Comparison of ENCODE assay signal across 28 mouse cellular contexts in the genomic region with DNA sequence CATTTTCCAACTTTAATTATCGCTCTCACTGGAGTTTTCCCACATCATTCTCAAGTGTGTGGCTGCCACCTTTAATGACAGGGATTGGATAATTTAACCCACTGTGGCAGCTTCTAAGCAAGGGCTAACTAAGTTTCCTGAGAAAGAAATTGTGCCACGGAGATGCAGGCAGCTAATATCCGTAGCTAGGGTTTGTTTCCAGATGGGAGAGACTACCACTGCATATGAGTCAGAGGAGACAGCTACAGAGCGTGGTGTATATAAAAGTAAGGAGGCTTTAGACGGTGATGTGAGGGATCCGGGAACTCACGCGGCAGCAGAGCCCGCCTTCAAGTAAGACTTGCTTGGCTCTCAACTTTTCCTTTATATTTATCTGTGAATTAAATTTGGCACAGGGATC.
DNase-seq lines count a peak whose midpoint lies in the region; ATAC-seq and TF ChIP-seq lines count a peak whose summit lies in the region.
"Had no signal": no experiment of that assay in that cellular context is flagged by ENCODE, and none has a peak within 500 bp of the region (broad histone marks: within the 10 kb centered on the region; RNA-seq: fewer than 3 reads in every experiment).

No protein-coding gene starts in this region.

- intact Hi-C loops in left cerebral cortex, postnatal 4 days (cut with DNase I) = no loop called here

- TF ChIP-seq POLR2A in brain, embryonic 14.5 days (IDR thresholded peaks at IDR 0.05; ENCODE audit: borderline replicate concordance, extremely low read depth, insufficient read depth, insufficient read length, poor library complexity, severe bottlenecking) = no peak

- no peak overlapping the region for H3K27ac ChIP-seq in forebrain, embryonic 12.5 days
- no peak overlapping the region for H3K27ac ChIP-seq in forebrain, embryonic 15.5 days (replicated peaks)
- H3K27ac ChIP-seq in kidney, embryonic 16.5 days (ENCODE audit: low read length) = no peak overlapping the region
- H3K27ac ChIP-seq: heart, embryonic 10.5 days; heart, embryonic 15.5 days; kidney, embryonic 15.5 days; layer of hippocampus, adult 2 months; liver, embryonic 12.5 days; midbrain, embryonic 13.5 days; neural tube, embryonic 13.5 days; stomach, embryonic 15.5 days had no signal

- H3K36me3 ChIP-seq in forebrain, embryonic 12.5 days (replicated peaks) = no peaks in the 10 kb centered on the region
- H3K36me3 ChIP-seq in forebrain, embryonic 15.5 days = no peaks in the 10 kb centered on the region
- no peaks in the 10 kb centered on the region for H3K36me3 ChIP-seq in kidney, embryonic 16.5 days (ENCODE audit: insufficient read depth, low read length)
- H3K36me3 ChIP-seq: G1E; heart, embryonic 10.5 days; heart, embryonic 15.5 days; kidney, embryonic 15.5 days; liver, embryonic 12.5 days; midbrain, embryonic 13.5 days; neural tube, embryonic 13.5 days; stomach, embryonic 15.5 days had no signal

- DNase-seq in left cerebral cortex, adult 11 months (ENCODE audit: low spot score) = peak; percentile 1
- DNase-seq in left cerebral cortex, postnatal 4 days = no peak
- DNase-seq in brain, embryonic 14.5 days (ENCODE audit: low read depth) = peak; percentile 57
- peak; percentile 50 for DNase-seq in retina, postnatal 1 day
- no peak for DNase-seq in cerebellum, adult 9-10 months
- DNase-seq: adrenal gland, postnatal 10 days; cerebellum, adult 18-20 months; cerebellum, postnatal 14 days; gastrocnemius, postnatal 14 days; kidney, adult 18-20 months; kidney, postnatal 36 days; liver, postnatal 0 days; lung, postnatal 4 days; thymus, postnatal 36 days had no signal

- WGBS in forebrain, embryonic 12.5 days = 72% methylated on average over 9 of the region's 9 CpGs
- 49% methylated on average over 9 of the region's 9 CpGs for WGBS in forebrain, embryonic 15.5 days
- WGBS in kidney, embryonic 16.5 days = 85% methylated on average over 9 of the region's 9 CpGs

- no peak overlapping the region for H3K4me2 ChIP-seq in forebrain, embryonic 12.5 days
- no peak overlapping the region for H3K4me2 ChIP-seq in forebrain, embryonic 15.5 days (replicated peaks)
- H3K4me2 ChIP-seq in kidney, embryonic 16.5 days (replicated peaks; ENCODE audit: low read depth, low read length) = no peak overlapping the region
- H3K4me2 ChIP-seq: heart, embryonic 15.5 days; kidney, embryonic 15.5 days; liver, embryonic 12.5 days; midbrain, embryonic 13.5 days; neural tube, embryonic 13.5 days; stomach, embryonic 15.5 days had no signal

- H3K9me3 ChIP-seq in forebrain, embryonic 12.5 days = no peaks in the 10 kb centered on the region
- H3K9me3 ChIP-seq in forebrain, embryonic 15.5 days = no peaks in the 10 kb centered on the region
- H3K9me3 ChIP-seq in kidney, embryonic 16.5 days (ENCODE audit: low read length) = no peaks in the 10 kb centered on the region
- H3K9me3 ChIP-seq: heart, embryonic 10.5 days; heart, embryonic 15.5 days; kidney, embryonic 15.5 days; liver, embryonic 12.5 days; midbrain, embryonic 13.5 days; neural tube, embryonic 13.5 days; stomach, embryonic 15.5 days had no signal

- no peak for TF ChIP-seq CTCF in brain, embryonic 14.5 days (IDR thresholded peaks at IDR 0.05; ENCODE audit: borderline replicate concordance, extremely low read depth, insufficient read depth, insufficient read length)

- ATAC-seq in forebrain, embryonic 12.5 days (ENCODE audit: low FRiP score) = 0 out of 2 replicates have a peak, but pooled peaks have one; percentile 25
- ATAC-seq in forebrain, embryonic 15.5 days (replicated peaks) = no peak
- ATAC-seq in kidney, embryonic 16.5 days (ENCODE audit: low FRiP score, low TSS enrichment) = no peak
- ATAC-seq: hindbrain, embryonic 16.5 days; liver, embryonic 12.5 days; liver, postnatal 0 days; midbrain, embryonic 13.5 days had no signal

- H3K27me3 ChIP-seq in forebrain, embryonic 12.5 days = peaks cover 2% of the 10 kb centered on the region; the same call in 1 of the 2 replicates
- H3K27me3 ChIP-seq in forebrain, embryonic 15.5 days = peaks cover 5% of the 10 kb centered on the region; the same call in 1 of the 2 replicates
- H3K27me3 ChIP-seq in kidney, embryonic 16.5 days (ENCODE audit: insufficient read depth, low read length) = no peaks in the 10 kb centered on the region
- H3K27me3 ChIP-seq: heart, embryonic 15.5 days; kidney, embryonic 15.5 days; liver, embryonic 12.5 days; megakaryocyte, embryonic 14.5 days; midbrain, embryonic 13.5 days; neural tube, embryonic 13.5 days; stomach, embryonic 15.5 days had no signal

- H3K9ac ChIP-seq in forebrain, embryonic 12.5 days = no peak overlapping the region
- H3K9ac ChIP-seq in forebrain, embryonic 15.5 days (replicated peaks) = no peak overlapping the region
- no peak overlapping the region for H3K9ac ChIP-seq in kidney, embryonic 16.5 days (replicated peaks; ENCODE audit: low read length)
- H3K9ac ChIP-seq: heart, embryonic 15.5 days; kidney, embryonic 15.5 days; liver, embryonic 12.5 days; liver, postnatal 0 days; midbrain, embryonic 13.5 days; neural tube, embryonic 13.5 days; stomach, embryonic 15.5 days had no signal

- H3K4me3 ChIP-seq in forebrain, embryonic 12.5 days (replicated peaks) = no peak overlapping the region
- no peak overlapping the region for H3K4me3 ChIP-seq in forebrain, embryonic 15.5 days
- no peak overlapping the region for H3K4me3 ChIP-seq in kidney, embryonic 16.5 days (ENCODE audit: low read length)
- H3K4me3 ChIP-seq: heart, embryonic 10.5 days; heart, embryonic 15.5 days; kidney, embryonic 15.5 days; layer of hippocampus, adult 2 months; liver, embryonic 12.5 days; megakaryocyte, embryonic 14.5 days; midbrain, embryonic 13.5 days; neural tube, embryonic 13.5 days; stomach, embryonic 15.5 days had no signal

- 0 out of 2 replicates have a peak, but pooled peaks cover 2% of the 10 kb centered on the region for H3K4me1 ChIP-seq in forebrain, embryonic 12.5 days
- H3K4me1 ChIP-seq in forebrain, embryonic 15.5 days = peaks cover 14% of the 10 kb centered on the region
- no peaks in the 10 kb centered on the region for H3K4me1 ChIP-seq in kidney, embryonic 16.5 days (ENCODE audit: insufficient read depth, low read length)
- H3K4me1 ChIP-seq: heart, embryonic 10.5 days; heart, embryonic 15.5 days; kidney, embryonic 15.5 days; liver, embryonic 12.5 days; megakaryocyte, embryonic 14.5 days; stomach, embryonic 15.5 days had no signal

Comparison
In these comparisons a context has a peak if more than half of its experiments do, and no peak if none do; other contexts are left out.
1. DNase-seq: peak in left cerebral cortex, adult 11 months (single experiment), brain, embryonic 14.5 days (single experiment) and retina, postnatal 1 day (single experiment); none in left cerebral cortex, postnatal 4 days (single experiment) and cerebellum, adult 9-10 months (single experiment).